Mouse (Mus musculus): Measurements from ENCODE around the gene Krtdap.

Gene Krtdap

DNA sequence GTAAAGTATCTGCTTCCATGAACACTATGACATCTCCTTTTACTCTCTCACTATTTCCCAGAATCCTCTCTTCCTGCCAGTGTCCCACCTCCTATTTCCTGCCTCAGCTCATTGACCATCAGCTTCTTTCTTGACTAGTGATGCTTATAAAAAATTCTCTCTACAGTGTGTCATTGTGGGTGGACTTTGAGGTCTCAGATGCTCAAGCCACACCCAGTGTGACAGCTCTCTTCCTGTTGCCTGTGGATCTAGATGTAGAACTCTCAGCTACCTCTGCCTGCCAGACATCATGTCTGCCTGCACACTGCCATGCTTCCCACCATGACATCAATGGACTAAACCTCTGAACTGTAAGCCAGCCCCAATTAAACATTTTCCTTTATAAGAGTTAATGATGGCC lies 49.6 kb downstream of the Krtdap start:
- in situ Hi-C loops (cut with MboI, MseI), result no loop called here

DNA sequence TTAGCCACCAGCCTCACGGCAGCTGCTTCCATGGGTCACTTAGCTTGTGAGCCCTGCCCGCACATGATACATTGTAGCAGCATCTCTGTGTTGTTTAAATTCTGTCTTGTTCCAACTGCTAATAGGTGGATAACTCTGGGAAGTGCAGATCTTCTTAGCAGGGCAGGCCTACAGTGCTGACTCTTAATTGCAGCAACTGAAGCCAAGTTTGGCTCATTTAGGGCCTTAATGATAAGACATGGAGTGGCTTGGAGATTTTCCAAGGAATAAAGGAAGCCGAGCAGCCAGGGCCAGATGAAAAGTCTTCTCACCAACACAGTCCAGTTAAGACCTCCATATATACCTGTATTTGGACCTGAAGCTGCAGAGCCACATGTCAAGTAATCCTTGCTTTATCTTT lies 52.6 kb downstream of the Krtdap start:
- in situ Hi-C loops (cut with MboI, MseI), result no loop called here
